Mouse (Mus musculus) G1E (cell line): Measurements from ENCODE around the gene Rcan1.
A peak's percentile ranks its signal among the peaks of the same experiment; 100 is the strongest.

Source experiments
- CTCF ChIP-seq: IDR thresholded peaks from 2 replicates; pipeline ENCODE4 v1.5.1; 2012; ENCODE audit warnings: low read depth, low read length, inconsistent platforms, mixed read lengths
- GATA1 ChIP-seq: IDR thresholded peaks from 2 replicates; pipeline ENCODE4 v1.6.1; 2012; ENCODE audit warnings: borderline replicate concordance, low read length, inconsistent platforms, mixed read lengths
- GATA2 ChIP-seq: IDR thresholded peaks from 2 replicates; pipeline ENCODE4 v1.6.1; 2012; ENCODE audit warnings: low read depth, low read length, inconsistent platforms, borderline replicate concordance
- TAL1 ChIP-seq: conservative IDR thresholded peaks from 2 replicates; pipeline ENCODE4 v1.6.1; 2012; ENCODE audit warnings: low read depth, low read length, inconsistent platforms, mixed read lengths

- TF ChIP-seq CTCF, result peak; percentile 17; the same call in 1 of the 2 replicates
- TF ChIP-seq GATA1, result no peak
- no peak for TF ChIP-seq TAL1
- TF ChIP-seq GATA2, result no peak
These were observed 25.3 kb downstream of the Rcan1 start for GRCm38 (mm10) chr16:92445377-92445776.
